Mouse (Mus musculus): ENCODE results near the gene Nedd9. TPM values are rescaled to one million over a fixed set of nuclear protein-coding genes. Genes with fewer than 3 reads are reported as not detected.
A peak's percentile ranks its signal among the peaks of the same experiment; 100 is the strongest.
"Not testable (repeated sequence)": the region's sequence is repeated elsewhere in the genome, so short reads cannot be mapped to it uniquely, and the experiment has no call there.

The Nedd9 gene
- total RNA-seq, 4 experiments from 2014 or later = 14.0 to 30.6 (median 24.2) TPM

- no peak for DNase-seq
These were observed 115.6 kb downstream of the Nedd9 start for GRCm38 (mm10) chr13:41371547-41371946.

GRCm38 (mm10) chr13:41368612-41369011, 118.5 kb downstream of the Nedd9 start:
- DNase-seq = no peak

GRCm38 (mm10) chr13:41367176-41367611, 120.0 kb downstream of the Nedd9 start:
- DNase-seq = no peak

- DNase-seq = not testable (repeated sequence)
These were observed 120.6 kb downstream of the Nedd9 start for GRCm38 (mm10) chr13:41366609-41367008.

GRCm38 (mm10) chr13:41364273-41364672, 122.9 kb downstream of the Nedd9 start:
- no peak for DNase-seq

GRCm38 (mm10) chr13:41362909-41363308, 124.3 kb downstream of the Nedd9 start:
- no peak for DNase-seq

GRCm38 (mm10) chr13:41360272-41360815, 126.8 kb downstream of the Nedd9 start:
- DNase-seq = no peak

GRCm38 (mm10) chr13:41359330-41360215, 127.6 kb downstream of the Nedd9 start:
- DNase-seq = no peak

GRCm38 (mm10) chr13:41358480-41359180, 128.5 kb downstream of the Nedd9 start:
- DNase-seq = peak; percentile 93

GRCm38 (mm10) chr13:41358009-41358408, 129.2 kb downstream of the Nedd9 start:
- DNase-seq = no peak

- no peak for DNase-seq
These were observed 129.6 kb downstream of the Nedd9 start for GRCm38 (mm10) chr13:41357586-41357985.

GRCm38 (mm10) chr13:41357161-41357560, 130.0 kb downstream of the Nedd9 start:
- no peak for DNase-seq

GRCm38 (mm10) chr13:41355552-41355951, 131.6 kb downstream of the Nedd9 start:
- no peak for DNase-seq

- no peak for DNase-seq
These were observed 132.6 kb downstream of the Nedd9 start for GRCm38 (mm10) chr13:41354591-41354990.

- no peak for DNase-seq
These were observed 133.5 kb downstream of the Nedd9 start for GRCm38 (mm10) chr13:41353676-41354075.

- DNase-seq = no peak
These were observed 134.8 kb downstream of the Nedd9 start for GRCm38 (mm10) chr13:41352352-41352751.

- DNase-seq = no peak
These were observed 136.6 kb downstream of the Nedd9 start for GRCm38 (mm10) chr13:41350589-41350988.

GRCm38 (mm10) chr13:41349770-41350169, 137.4 kb downstream of the Nedd9 start:
- DNase-seq = no peak

GRCm38 (mm10) chr13:41345756-41346155, 141.4 kb downstream of the Nedd9 start:
- DNase-seq = no peak

- DNase-seq = no peak
These were observed 141.9 kb downstream of the Nedd9 start for GRCm38 (mm10) chr13:41345306-41345705.

- no peak for DNase-seq
These were observed 143.3 kb downstream of the Nedd9 start for GRCm38 (mm10) chr13:41343887-41344266.

GRCm38 (mm10) chr13:41343163-41343886, 143.8 kb downstream of the Nedd9 start:
- no peak for DNase-seq

GRCm38 (mm10) chr13:41341422-41341821, 145.7 kb downstream of the Nedd9 start:
- DNase-seq = no peak

Data from adrenal gland, adult 8-10 months (tissue).